Mouse (Mus musculus) adrenal gland, postnatal 14 days (tissue): ENCODE results near the gene Twsg1. TPM values are rescaled to one million over a fixed set of nuclear protein-coding genes. Genes with fewer than 3 reads are reported as not detected.

Source experiments
- DNase-seq: peaks from one replicate; pipeline ENCODE4 v3.0.0; 2021; ENCODE audit warnings: mixed read lengths
- total RNA-seq: library from RNA; stranded (reverse); gene quantifications from 2 replicates; pipeline ENCODE4 v1.2.3, GENCODE M21; 2021

The Twsg1 gene
- total RNA-seq, 1 experiment from 2014 or later, result 79.5 TPM

DNA sequence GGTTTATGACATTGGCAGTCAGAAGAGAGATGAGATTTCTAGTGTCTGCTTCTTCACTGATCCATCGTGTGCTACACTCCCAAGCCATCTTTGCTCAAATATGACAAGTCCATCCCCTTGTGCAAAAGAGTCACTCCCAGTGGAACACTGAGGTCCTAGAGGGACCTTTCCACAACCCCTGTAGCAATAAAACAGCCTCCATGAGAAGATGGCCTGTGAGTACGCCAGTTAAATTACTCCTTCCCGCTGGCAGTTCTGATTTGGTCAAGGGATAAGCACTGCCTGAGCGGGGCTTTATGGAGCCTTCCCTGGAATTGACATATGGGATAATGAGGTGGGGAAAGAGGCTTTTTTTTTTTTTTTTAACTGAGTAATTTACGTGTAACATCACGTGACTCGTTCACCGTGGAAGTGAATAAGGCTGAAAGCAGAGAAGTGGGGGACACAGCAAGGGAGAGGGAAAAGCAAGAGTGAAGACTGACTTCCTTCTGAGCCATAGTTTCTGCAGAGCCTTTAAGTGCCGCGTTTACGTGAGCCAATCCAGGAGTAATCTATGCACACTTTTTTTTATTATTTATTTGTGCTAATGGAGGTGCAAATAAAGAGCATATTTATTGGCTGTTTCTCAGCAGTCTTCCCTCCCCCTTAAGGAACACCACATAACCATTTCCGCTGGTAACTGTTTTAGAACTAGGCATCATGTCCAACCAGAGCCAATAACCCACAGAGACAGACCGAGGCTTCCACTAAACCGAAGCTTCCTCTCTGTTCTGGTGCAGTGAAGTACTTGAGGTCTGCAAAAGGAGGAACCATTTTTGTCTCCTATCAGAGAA is 65.1 kb downstream of the Twsg1 start, which contains the start of gene Ralbp1:
Ralbp1 (minus strand) TSS at position 102 of the 833 bp plus-strand sequence.
- DNase-seq, result peak; percentile 33

DNA sequence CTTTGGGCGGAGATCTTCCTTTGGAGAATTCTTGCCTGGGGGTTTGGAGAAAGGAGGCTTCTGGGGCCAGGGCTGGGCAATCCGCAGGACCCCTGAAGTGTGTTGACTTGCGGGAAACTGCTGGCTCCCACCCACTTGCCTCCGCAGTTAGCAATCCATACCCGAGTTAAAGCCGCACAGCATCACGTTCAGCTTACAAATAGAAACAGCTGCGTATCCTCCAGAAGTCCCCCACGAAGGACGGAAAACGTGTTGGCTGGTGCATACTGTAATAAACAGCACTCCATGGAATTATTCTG is 65.7 kb downstream of the Twsg1 start:
- no peak for DNase-seq

- DNase-seq, result peak; percentile 100
Measured at GRCm38 (mm10) chr17:65884691-65885397, 66.2 kb downstream of the Twsg1 start.

- DNase-seq, result peak; percentile 76
Measured at GRCm38 (mm10) chr17:65884061-65884669, 66.9 kb downstream of the Twsg1 start.

GRCm38 (mm10) chr17:65877026-65877425 is 74.0 kb downstream of the Twsg1 start:
- no peak for DNase-seq

GRCm38 (mm10) chr17:65873834-65874233 is 77.2 kb downstream of the Twsg1 start:
- no peak for DNase-seq

- DNase-seq, result no peak
Measured at GRCm38 (mm10) chr17:65873156-65873555, 77.9 kb downstream of the Twsg1 start.

- DNase-seq, result peak; percentile 57
Measured at GRCm38 (mm10) chr17:65872652-65873051, 78.4 kb downstream of the Twsg1 start.

- DNase-seq, result no peak
Measured at GRCm38 (mm10) chr17:65872051-65872450, 79.0 kb downstream of the Twsg1 start.

Other genes with a start within 250 kb of the Twsg1 start
- 30.0 and 33.0 TPM in 2 replicates for gene Rab31, start 178.5 kb downstream of the Twsg1 start, total RNA-seq
- 58.1 and 61.3 TPM in 2 replicates for gene Ppp4r1, start 168.7 kb downstream of the Twsg1 start, total RNA-seq
- 37.6 and 48.7 TPM in 2 replicates for gene Ralbp1, start 65.4 kb downstream of the Twsg1 start, total RNA-seq
- 22.6 and 25.0 TPM in 2 replicates for gene Ankrd12, start 125.9 kb upstream of the Twsg1 start, total RNA-seq
- gene Ndufv2, start 150.3 kb upstream of the Twsg1 start, total RNA-seq, result 598 and 660 TPM in 2 replicates
- gene Washc1, start 160.3 kb upstream of the Twsg1 start, total RNA-seq, result 28.2 and 33.8 TPM in 2 replicates
- 6.2 and 6.6 TPM in 2 replicates for gene Ddx11, start 172.3 kb upstream of the Twsg1 start, total RNA-seq